Mouse (Mus musculus) MEL (cell line): ENCODE measurements around the gene Aldh3b2. TPM values are rescaled to one million over a fixed set of nuclear protein-coding genes. Genes with fewer than 3 reads are reported as not detected.
"Not testable (repeated sequence)": the region's sequence is repeated elsewhere in the genome, so short reads cannot be mapped to it uniquely, and the experiment has no call there.

Source experiments
- DNase-seq: peaks from one replicate; pipeline ENCODE4 v3.0.0; 2011; ENCODE audit warnings: low read depth, low spot score
- H3K27ac ChIP-seq: 2 replicates; pipeline ENCODE4 v1.5.1; 2012; ENCODE audit warnings: low read depth, mild to moderate bottlenecking, control low read depth, low read length, moderate library complexity; ENCODE audit not compliant: control insufficient read depth
- H3K27me3 ChIP-seq, 2 experiments: fragments of 150-350 bp in 1 of 2; sonication (generic) in 1 of 2; 2 replicates each; pipeline ENCODE4 v1.6.1; 2012; ENCODE audit warnings: low read length in 2 of 2, mild to moderate bottlenecking in 2 of 2, improper control_type of control experiment in 1 of 2, moderate library complexity in 1 of 2; ENCODE audit not compliant: insufficient read depth in 2 of 2, control insufficient read depth in 1 of 2
- H3K36me3 ChIP-seq, 2 experiments: 2 replicates each; pipeline ENCODE4 v1.6.1; 2012 to 2014; ENCODE audit warnings: low read length in 2 of 2, improper control_type of control experiment in 1 of 2, inconsistent platforms in 1 of 2, mild to moderate bottlenecking in 1 of 2; ENCODE audit not compliant: insufficient read depth in 2 of 2, control insufficient read depth in 1 of 2
- H3K4me1 ChIP-seq, 2 experiments: fragments of 150-350 bp in 1 of 2; sonication (generic) in 1 of 2; 2 replicates each; pipeline ENCODE4 v1.6.1; 2012; ENCODE audit warnings: low read length in 2 of 2, improper control_type of control experiment in 1 of 2, mild to moderate bottlenecking in 1 of 2; ENCODE audit not compliant: insufficient read depth in 2 of 2, control insufficient read depth in 1 of 2
- H3K4me3 ChIP-seq, 2 experiments: fragments of 150-350 bp in 1 of 2; sonication (generic) in 1 of 2; 2 replicates each; pipeline ENCODE4 v1.5.1; 2012; ENCODE audit warnings: low read depth in 2 of 2, low read length in 2 of 2, mild to moderate bottlenecking in 2 of 2, moderate library complexity in 2 of 2, control low read depth in 1 of 2, improper control_type of control experiment in 1 of 2; ENCODE audit not compliant: control insufficient read depth in 1 of 2, insufficient read depth in 1 of 2
- H3K79me2 ChIP-seq: 2 replicates; pipeline ENCODE4 v1.6.1; 2012; ENCODE audit warnings: mild to moderate bottlenecking, low read length, moderate library complexity; ENCODE audit not compliant: control insufficient read depth, poor library complexity, insufficient read depth
- H3K9ac ChIP-seq: 2 replicates; pipeline ENCODE4 v1.6.1; 2012; ENCODE audit warnings: low read depth, mild to moderate bottlenecking, control low read depth, low read length, moderate library complexity; ENCODE audit not compliant: control insufficient read depth, poor library complexity, severe bottlenecking
- H3K9me3 ChIP-seq: fragments of 150-350 bp; sonication (generic); replicated peaks from 2 replicates; pipeline ENCODE4 v1.6.1; 2012; ENCODE audit warnings: mild to moderate bottlenecking, low read length, improper control_type of control experiment, moderate library complexity; ENCODE audit not compliant: insufficient read depth
- EP300 ChIP-seq, 2 experiments: IDR thresholded peaks; 2 replicates each; pipeline ENCODE4 v1.6.1; 2011; ENCODE audit warnings: improper control_type of control experiment in 2 of 2, low read length in 2 of 2, low read depth in 1 of 2, mild to moderate bottlenecking in 1 of 2
- JUND ChIP-seq: IDR thresholded peaks from 2 replicates; pipeline ENCODE4 v1.6.1; 2011; ENCODE audit warnings: low read depth, mild to moderate bottlenecking, improper control_type of control experiment, low read length
- MAFK ChIP-seq: IDR thresholded peaks from 2 replicates; pipeline ENCODE4 v1.6.1; 2011; ENCODE audit warnings: low read depth, mild to moderate bottlenecking, low read length, improper control_type of control experiment, borderline replicate concordance
- MAX ChIP-seq: IDR thresholded peaks from 2 replicates; pipeline ENCODE4 v1.6.1; 2011; ENCODE audit warnings: low read length, improper control_type of control experiment
- POLR2AphosphoS2 ChIP-seq: IDR thresholded peaks from 2 replicates; pipeline ENCODE4 v1.6.1; 2011; ENCODE audit warnings: low read length, improper control_type of control experiment
- POLR2AphosphoS5 ChIP-seq: IDR thresholded peaks from 2 replicates; pipeline ENCODE4 v1.6.1; 2012; ENCODE audit warnings: low read depth, borderline replicate concordance, mild to moderate bottlenecking, inconsistent platforms, low read length, moderate library complexity, mixed read lengths
- SIN3A ChIP-seq: IDR thresholded peaks from 2 replicates; pipeline ENCODE4 v1.6.1; 2012; ENCODE audit warnings: low read length, improper control_type of control experiment, inconsistent platforms
- TAL1 ChIP-seq: IDR thresholded peaks from 2 replicates; pipeline ENCODE4 v1.6.1; 2012; ENCODE audit warnings: mild to moderate bottlenecking, inconsistent platforms, low read length, moderate library complexity, mixed read lengths
- TBP ChIP-seq: IDR thresholded peaks from 2 replicates; pipeline ENCODE4 v1.8.0; 2011; ENCODE audit warnings: low read depth, low read length, improper control_type of control experiment
- TCF12 ChIP-seq: IDR thresholded peaks from 2 replicates; pipeline ENCODE4 v1.6.1; 2014; ENCODE audit warnings: low read depth, mild to moderate bottlenecking, inconsistent platforms, low read length, improper control_type of control experiment, moderate library complexity
- ZMIZ1 ChIP-seq: IDR thresholded peaks from 2 replicates; pipeline ENCODE4 v1.6.1; 2012; ENCODE audit warnings: low read depth, mild to moderate bottlenecking, inconsistent platforms, low read length, improper control_type of control experiment, moderate library complexity
- ZNF384 ChIP-seq: IDR thresholded peaks from 2 replicates; pipeline ENCODE4 v1.6.1; 2012; ENCODE audit warnings: low read depth, mild to moderate bottlenecking, inconsistent platforms, low read length, improper control_type of control experiment
- polyA plus RNA-seq, 2 experiments: library from polyadenylated mRNA; stranded (reverse) in 1 of 2; unstranded in 1 of 2; fragments of >175 nt in 1 of 2; fragments of >200 nt in 1 of 2; gene quantifications; 2 replicates each; pipeline versions ENCODE4 v1.2.1 to v1.2.4; 2012; ENCODE audit warnings: low replicate concordance in 2 of 2, low read depth in 1 of 2; ENCODE audit not compliant: insufficient read length in 2 of 2, insufficient read depth in 1 of 2, missing spikeins in 1 of 2
- total RNA-seq: library from RNA; depleted of rRNA; stranded (reverse); fragments of 300-350 nt; gene quantifications from 2 replicates; pipeline ENCODE4 v1.2.3, GENCODE M21; 2012

The Aldh3b2 gene
- total and polyA plus RNA-seq, 3 experiments = not detected

- no peak for DNase-seq
- Histone ChIP-seq H3K27me3 (0 out of 4 replicates have a peak, but pooled peaks cover 0 to 2% of the 10 kb centered on the region in 2 experiments), H3K36me3 (0 out of 4 replicates have a peak, but pooled peaks cover 0 to 3% of the 10 kb centered on the region in 2 experiments), H3K79me2 (no peaks in the 10 kb centered on the region), H3K9me3 (no peaks in the 10 kb centered on the region), H3K4me3 (no peak overlapping the region), H3K9ac (no peak overlapping the region), H3K4me1 (peaks cover 3 to 4% of the 10 kb centered on the region in 2 experiments; a peak in 1 of 4 replicates), H3K27ac (no peak overlapping the region)
- no peak for TF ChIP-seq POLR2AphosphoS2
- TF ChIP-seq ZNF384 = no peak
- TF ChIP-seq TAL1 = no peak
- no peak for TF ChIP-seq ZMIZ1
- TF ChIP-seq JUND = no peak
- TF ChIP-seq POLR2AphosphoS5 = no peak
- no peak for TF ChIP-seq TCF12
- TF ChIP-seq EP300 (IDR thresholded peaks at IDR 0.05; ENCODE audit: low read depth in 1 of 2, low read length in 2 of 2) = no peak
- no peak for TF ChIP-seq SIN3A
- TF ChIP-seq TBP = no peak
- TF ChIP-seq MAX = no peak
Observed at GRCm38 (mm10) chr19:3959030-3959429, 13.1 kb upstream of the Aldh3b2 start.

GRCm38 (mm10) chr19:3960211-3960610 is 11.9 kb upstream of the Aldh3b2 start:
- Histone ChIP-seq H3K27ac (no peak overlapping the region), H3K4me3 (no peak overlapping the region), H3K79me2 (no peaks in the 10 kb centered on the region), H3K9me3 (no peaks in the 10 kb centered on the region), H3K36me3 (0 out of 4 replicates have a peak, but pooled peaks cover 0 to 3% of the 10 kb centered on the region in 2 experiments), H3K9ac (no peak overlapping the region), H3K4me1 (peaks cover 3 to 4% of the 10 kb centered on the region in 2 experiments; a peak in 1 of 4 replicates), H3K27me3 (0 out of 4 replicates have a peak, but pooled peaks cover 0 to 2% of the 10 kb centered on the region in 2 experiments)
- no peak for TF ChIP-seq MAFK
- no peak for DNase-seq

- not testable (repeated sequence) for H3K4me3 ChIP-seq, H3K9ac ChIP-seq, H3K4me1 ChIP-seq, H3K79me2 ChIP-seq, H3K27me3 ChIP-seq, DNase-seq, H3K9me3 ChIP-seq, H3K36me3 ChIP-seq, H3K27ac ChIP-seq
Observed at GRCm38 (mm10) chr19:3961805-3962204, 10.3 kb upstream of the Aldh3b2 start.
